ENCODE assay signal across 9 mouse cellular contexts in the genomic region with DNA sequence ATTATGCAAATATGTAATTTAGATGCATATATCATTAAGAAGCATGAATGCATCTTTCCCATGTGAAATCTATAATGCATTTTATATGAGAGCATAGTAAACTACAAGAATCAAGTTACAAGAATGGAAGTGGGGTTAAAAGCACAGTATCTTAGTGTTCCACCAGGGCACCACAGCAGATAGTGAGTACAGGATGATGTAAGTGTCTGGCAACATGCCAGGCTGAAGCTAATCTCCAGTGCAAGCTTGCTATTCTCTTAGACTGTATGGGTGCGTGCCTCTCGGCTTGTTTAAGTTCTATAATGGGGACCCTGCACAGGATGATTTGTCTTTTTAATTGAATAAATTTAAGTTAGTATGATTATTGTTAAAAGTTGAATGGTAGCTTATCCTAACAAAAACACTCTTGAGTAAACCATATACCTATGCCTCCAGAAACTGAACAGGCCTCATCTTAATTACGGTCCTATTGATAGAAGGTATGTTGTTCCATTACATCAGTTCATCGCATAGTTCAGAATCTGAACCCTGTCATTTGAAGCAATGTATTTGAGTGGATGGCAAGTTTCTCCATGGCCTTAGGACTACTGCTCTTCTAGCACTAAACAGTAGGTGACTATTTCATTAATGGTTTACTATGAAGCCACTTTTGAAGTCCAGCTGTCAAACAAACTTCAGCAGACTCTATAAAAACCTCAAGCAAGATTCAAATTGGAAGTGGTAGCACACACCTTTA. TPM values are rescaled to one million over a fixed set of nuclear protein-coding genes. Genes with fewer than 3 reads are reported as not detected.
DNase-seq lines count a peak whose midpoint lies in the region; ATAC-seq lines count a peak whose summit lies in the region.
"Had no signal": no experiment of that assay in that cellular context is flagged by ENCODE, and none has a peak within 500 bp of the region (broad histone marks: within the 10 kb centered on the region; RNA-seq: fewer than 3 reads in every experiment).

No protein-coding gene starts in this region.

- H3K4me3 ChIP-seq in midbrain, embryonic 14.5 days (replicated peaks; ENCODE audit: low read depth, low read length) = no peak overlapping the region
- H3K4me3 ChIP-seq in midbrain, embryonic 11.5 days (ENCODE audit: low read depth, low read length) = no peak overlapping the region
- H3K4me3 ChIP-seq in forebrain, embryonic 13.5 days = no peak overlapping the region
- H3K4me3 ChIP-seq: megakaryocyte, embryonic 14.5 days had no signal

- 68% methylated on average over 4 of the region's 4 CpGs for whole genome bisulfite sequencing in midbrain, embryonic 14.5 days
- WGBS in midbrain, embryonic 11.5 days = 94% methylated on average over 4 of the region's 4 CpGs
- WGBS in forebrain, embryonic 13.5 days = 33% methylated on average over 4 of the region's 4 CpGs

- intact Hi-C loops in heart, postnatal 36 days (cut with DNase I) = no loop called here
- intact Hi-C loops in left cerebral cortex, postnatal 25 days (cut with DNase I) = no loop called here

- H3K4me1 ChIP-seq in midbrain, embryonic 14.5 days (ENCODE audit: control insufficient read depth, insufficient read depth, low read length) = no peaks in the 10 kb centered on the region
- H3K4me1 ChIP-seq in midbrain, embryonic 11.5 days (ENCODE audit: control insufficient read depth, insufficient read depth, low read length) = no peaks in the 10 kb centered on the region
- H3K4me1 ChIP-seq in forebrain, embryonic 13.5 days = peaks cover 8% of the 10 kb centered on the region; the same call in 1 of the 2 replicates

- no peak for ATAC-seq in midbrain, embryonic 14.5 days (ENCODE audit: low FRiP score, low TSS enrichment)
- ATAC-seq in midbrain, embryonic 11.5 days (ENCODE audit: low FRiP score) = no peak
- peak; percentile 89 for ATAC-seq in forebrain, embryonic 13.5 days

- H3K9ac ChIP-seq in midbrain, embryonic 14.5 days (replicated peaks; ENCODE audit: low read length) = no peak overlapping the region
- no peak overlapping the region for H3K9ac ChIP-seq in midbrain, embryonic 11.5 days (ENCODE audit: low read length)
- H3K9ac ChIP-seq in forebrain, embryonic 13.5 days = no peak overlapping the region

- H3K27ac ChIP-seq in midbrain, embryonic 14.5 days (replicated peaks; ENCODE audit: low read depth, low read length) = no peak overlapping the region
- H3K27ac ChIP-seq in midbrain, embryonic 11.5 days (ENCODE audit: low read depth, low read length) = no peak overlapping the region
- no peak overlapping the region for H3K27ac ChIP-seq in forebrain, embryonic 13.5 days

- no peaks in the 10 kb centered on the region for H3K27me3 ChIP-seq in midbrain, embryonic 14.5 days (ENCODE audit: control insufficient read depth, insufficient read depth, low read length)
- no peaks in the 10 kb centered on the region for H3K27me3 ChIP-seq in midbrain, embryonic 11.5 days (ENCODE audit: control insufficient read depth, insufficient read depth, low read length)
- no peaks in the 10 kb centered on the region for H3K27me3 ChIP-seq in forebrain, embryonic 13.5 days
- H3K27me3 ChIP-seq: megakaryocyte, embryonic 14.5 days had no signal

- no peaks in the 10 kb centered on the region for H3K9me3 ChIP-seq in midbrain, embryonic 14.5 days (ENCODE audit: control insufficient read depth, low read length)
- H3K9me3 ChIP-seq in midbrain, embryonic 11.5 days (ENCODE audit: control insufficient read depth, low read length) = no peaks in the 10 kb centered on the region
- no peaks in the 10 kb centered on the region for H3K9me3 ChIP-seq in forebrain, embryonic 13.5 days (replicated peaks)
- H3K9me3 ChIP-seq: megakaryocyte, embryonic 14.5 days had no signal

- H3K4me2 ChIP-seq in midbrain, embryonic 14.5 days (ENCODE audit: low read length) = no peak overlapping the region
- H3K4me2 ChIP-seq in midbrain, embryonic 11.5 days = no peak overlapping the region
- no peak overlapping the region for H3K4me2 ChIP-seq in forebrain, embryonic 13.5 days

- H3K36me3 ChIP-seq in midbrain, embryonic 14.5 days (ENCODE audit: control insufficient read depth, insufficient read depth, low read length) = peaks cover 17% of the 10 kb centered on the region
- no peaks in the 10 kb centered on the region; the same call in none of the 2 replicates for H3K36me3 ChIP-seq in midbrain, embryonic 11.5 days (ENCODE audit: control insufficient read depth, insufficient read depth, low read length)
- peaks cover 20% of the 10 kb centered on the region for H3K36me3 ChIP-seq in forebrain, embryonic 13.5 days (ENCODE audit: poor library complexity, severe bottlenecking)

- peak; percentile 82 for DNase-seq in midbrain, embryonic 14.5 days
- DNase-seq in midbrain, embryonic 11.5 days (ENCODE audit: low spot score, missing footprints) = no peak
- peak; percentile 21 to 56 for DNase-seq in adrenal gland, postnatal 4 days (ENCODE audit: low spot score in 2 of 2)
- DNase-seq in heart, postnatal 36 days = peak; percentile 77 to 79
- DNase-seq in left cerebral cortex, postnatal 25 days (ENCODE audit: low spot score in 2 of 2) = peak; percentile 37 to 42
- DNase-seq in ovary, adult 18-20 months (ENCODE audit: low spot score) = peak; percentile 50
- no peak for DNase-seq in thymus, postnatal 14 days

RNA-seq across cellular contexts. Expression of gene Lysmd4, which starts 37.7 kb away (rescaled TPM):
- 30.0 and 31.9 TPM in 2 replicates for polyA plus RNA-seq in midbrain, embryonic 14.5 days (2014; fragmentation: Nextera tagmentation; extraction: Ambion mirVana)
- polyA plus RNA-seq in midbrain, embryonic 11.5 days (2014; fragmentation: Nextera tagmentation; extraction: Ambion mirVana) = 12.5 and 12.7 TPM in 2 replicates
- total RNA-seq in adrenal gland, postnatal 4 days (2021) = 10 to 100 TPM; 13.8 to 16.9 TPM
- polyA plus RNA-seq in forebrain, embryonic 13.5 days (2015; fragmentation: Nextera tagmentation; extraction: Ambion mirVana) = 21.7 and 23.2 TPM in 2 replicates
- total RNA-seq in heart, postnatal 36 days (2021) = 10 to 100 TPM; 15.3 to 17.8 TPM
- total RNA-seq in left cerebral cortex, postnatal 25 days (2021) = 10 to 100 TPM; 34.4 to 39.0 TPM

Comparison
In these comparisons a context has a peak if more than half of its experiments do, and no peak if none do; other contexts are left out.
1. DNase-seq: peak in midbrain, embryonic 14.5 days (single experiment), adrenal gland, postnatal 4 days (2 of 2), heart, postnatal 36 days (2 of 2), left cerebral cortex, postnatal 25 days (2 of 2) and ovary, adult 18-20 months (single experiment); none in midbrain, embryonic 11.5 days (single experiment) and thymus, postnatal 14 days (single experiment).